Mouse (Mus musculus): ENCODE results near the gene Gm6164. TPM values are rescaled to one million over a fixed set of nuclear protein-coding genes. Genes with fewer than 3 reads are reported as not detected.
"Not testable (repeated sequence)": the region's sequence is repeated elsewhere in the genome, so short reads cannot be mapped to it uniquely, and the experiment has no call there.

The Gm6164 gene
- total RNA-seq (2015; ENCODE audit: low replicate concordance) (not detected in 2 replicates), total RNA-seq (2017; ENCODE audit: low replicate concordance) (not detected in 2 replicates)

DNA sequence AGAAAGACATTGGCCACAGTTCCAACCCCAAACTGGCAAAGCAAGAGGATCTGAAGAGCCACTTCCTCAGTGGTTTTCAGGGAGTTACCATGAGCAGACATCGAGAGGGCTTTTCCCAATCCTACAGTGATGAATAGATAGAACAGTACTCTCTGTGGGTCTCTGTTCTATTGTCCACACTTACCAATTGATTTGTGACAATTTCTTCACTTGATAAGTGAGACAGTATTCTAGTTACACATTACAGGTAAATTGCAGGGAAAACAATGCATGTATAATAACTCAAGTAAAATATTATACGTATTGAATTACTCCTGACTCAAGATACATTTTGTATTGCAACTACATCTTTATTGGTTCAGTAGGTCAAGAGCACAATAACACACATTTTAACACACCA, at the start of gene Gm6164:
Gene Gm6164, minus strand, starts transcription at position 101 of the 400 bp plus-strand sequence.
- ATAC-seq (replicated peaks; ENCODE audit: low FRiP score, poor library complexity, severe bottlenecking) = not testable (repeated sequence)

DNA sequence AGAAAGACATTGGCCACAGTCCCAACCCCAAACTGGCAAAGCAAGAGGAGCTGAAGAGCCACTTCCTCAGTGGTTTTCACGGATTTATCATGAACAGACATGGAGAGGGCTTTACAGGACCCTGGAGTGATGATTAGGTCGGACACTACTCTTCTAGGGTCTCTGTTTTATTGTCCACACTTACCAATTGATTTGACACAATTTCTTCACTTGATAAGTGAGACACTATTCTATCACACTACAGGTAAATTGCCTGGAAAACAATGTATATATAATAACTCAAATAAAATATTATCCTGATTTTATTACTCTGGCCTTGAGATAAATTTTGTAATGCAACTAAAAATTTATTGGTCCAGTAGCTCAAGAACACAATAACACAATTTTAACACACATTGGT, 28.3 kb upstream of the Gm6164 start, which contains the start of gene Gm4498:
Gene Gm4498, minus strand, starts transcription at position 101 of the 400 bp plus-strand sequence.
- ATAC-seq (replicated peaks; ENCODE audit: low FRiP score, poor library complexity, severe bottlenecking) = not testable (repeated sequence)

DNA sequence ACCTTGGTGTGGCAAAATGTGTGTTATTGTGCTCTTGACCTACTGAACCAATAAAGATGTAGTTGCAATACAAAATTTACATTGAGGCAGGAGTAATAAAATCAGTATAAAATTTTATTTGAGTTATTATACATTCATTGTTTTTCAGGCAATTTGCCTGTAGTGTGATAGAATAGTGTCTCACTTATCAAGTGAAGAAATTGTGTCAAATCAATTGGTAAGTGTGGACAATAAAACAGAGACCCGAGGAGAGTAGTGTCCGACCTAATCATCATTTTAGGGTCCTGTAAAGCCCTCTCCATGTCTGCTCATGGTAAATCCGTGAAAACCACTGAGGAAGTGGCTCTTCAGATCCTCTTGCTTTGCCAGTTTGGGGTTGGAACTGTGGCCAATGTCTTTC, 12.0 kb downstream of the Gm6164 start, which contains the start of gene Vmn1r95:
Gene Vmn1r95, plus strand, starts transcription at position 301 of the 400 bp plus-strand sequence.
- not testable (repeated sequence) for ATAC-seq (replicated peaks; ENCODE audit: low FRiP score, poor library complexity, severe bottlenecking)

DNA sequence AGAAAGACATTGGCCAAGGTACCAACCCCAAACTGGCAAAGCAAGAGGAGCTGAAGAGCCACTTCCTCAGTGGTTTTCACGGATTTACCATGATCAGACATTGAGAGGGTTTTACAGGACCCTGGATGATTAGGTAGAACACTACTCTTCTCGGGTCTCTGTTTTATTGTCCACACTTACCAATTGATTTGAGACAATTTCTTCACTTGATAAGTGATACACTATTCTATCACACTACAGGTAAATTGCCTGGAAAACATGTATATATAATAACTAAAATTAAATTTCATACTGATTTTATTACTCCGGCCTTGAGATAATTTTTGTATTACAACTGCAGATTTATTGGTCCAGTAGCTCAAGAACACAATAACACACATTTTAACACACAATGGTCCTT, 37.1 kb downstream of the Gm6164 start, which contains the start of gene Vmn1r94:
Gene Vmn1r94, minus strand, starts transcription at position 101 of the 400 bp plus-strand sequence.
- ATAC-seq (replicated peaks; ENCODE audit: low FRiP score, poor library complexity, severe bottlenecking) = not testable (repeated sequence)

Other genes with a start within 250 kb of the Gm6164 start
- gene Ceacam20, start 240.2 kb downstream of the Gm6164 start, total RNA-seq (2015; ENCODE audit: low replicate concordance) = not detected in 2 replicates
- gene Ceacam20, start 240.2 kb downstream of the Gm6164 start, total RNA-seq (2017; ENCODE audit: low replicate concordance) = not detected in 2 replicates
- not detected in 2 replicates for gene Nlrp9b, start 214.1 kb downstream of the Gm6164 start, total RNA-seq (2015; ENCODE audit: low replicate concordance)
- not detected in 2 replicates for gene Nlrp9b, start 214.1 kb downstream of the Gm6164 start, total RNA-seq (2017; ENCODE audit: low replicate concordance)
- gene Vmn1r91, start 105.9 kb downstream of the Gm6164 start, total RNA-seq (2015; ENCODE audit: low replicate concordance) = not detected in 2 replicates
- gene Vmn1r91, start 105.9 kb downstream of the Gm6164 start, total RNA-seq (2017; ENCODE audit: low replicate concordance) = not detected in 2 replicates
- not detected in 2 replicates for gene Gm16442, start 83.0 kb downstream of the Gm6164 start, total RNA-seq (2015; ENCODE audit: low replicate concordance)
- gene Gm16442, start 83.0 kb downstream of the Gm6164 start, total RNA-seq (2017; ENCODE audit: low replicate concordance) = not detected in 2 replicates
- gene Vmn1r93, start 66.5 kb downstream of the Gm6164 start, total RNA-seq (2015; ENCODE audit: low replicate concordance) = not detected in 2 replicates
- gene Vmn1r93, start 66.5 kb downstream of the Gm6164 start, total RNA-seq (2017; ENCODE audit: low replicate concordance) = not detected in 2 replicates
- gene Vmn1r94, start 37.2 kb downstream of the Gm6164 start, total RNA-seq (2015; ENCODE audit: low replicate concordance) = not detected in 2 replicates
- gene Vmn1r94, start 37.2 kb downstream of the Gm6164 start, total RNA-seq (2017; ENCODE audit: low replicate concordance) = not detected in 2 replicates
- not detected in 2 replicates for gene Vmn1r95, start 11.9 kb downstream of the Gm6164 start, total RNA-seq (2015; ENCODE audit: low replicate concordance)
- not detected in 2 replicates for gene Vmn1r95, start 11.9 kb downstream of the Gm6164 start, total RNA-seq (2017; ENCODE audit: low replicate concordance)
- gene Gm4498, start 28.2 kb upstream of the Gm6164 start, total RNA-seq (2015; ENCODE audit: low replicate concordance) = not detected in 2 replicates
- not detected in 2 replicates for gene Gm4498, start 28.2 kb upstream of the Gm6164 start, total RNA-seq (2017; ENCODE audit: low replicate concordance)
- not detected in 2 replicates for gene Gm5890, start 57.2 kb upstream of the Gm6164 start, total RNA-seq (2015; ENCODE audit: low replicate concordance)
- not detected in 2 replicates for gene Gm5890, start 57.2 kb upstream of the Gm6164 start, total RNA-seq (2017; ENCODE audit: low replicate concordance)
- not detected in 2 replicates for gene Gm4133, start 128.5 kb upstream of the Gm6164 start, total RNA-seq (2015; ENCODE audit: low replicate concordance)
- not detected in 2 replicates for gene Gm4133, start 128.5 kb upstream of the Gm6164 start, total RNA-seq (2017; ENCODE audit: low replicate concordance)
- not detected in 2 replicates for gene Gm5728, start 169.8 kb upstream of the Gm6164 start, total RNA-seq (2015; ENCODE audit: low replicate concordance)
- gene Gm5728, start 169.8 kb upstream of the Gm6164 start, total RNA-seq (2017; ENCODE audit: low replicate concordance) = not detected in 2 replicates
- not detected in 2 replicates for gene Vmn1r100, start 212.3 kb upstream of the Gm6164 start, total RNA-seq (2015; ENCODE audit: low replicate concordance)
- gene Vmn1r100, start 212.3 kb upstream of the Gm6164 start, total RNA-seq (2017; ENCODE audit: low replicate concordance) = not detected in 2 replicates
- not detected in 2 replicates for gene Vmn1r101, start 237.0 kb upstream of the Gm6164 start, total RNA-seq (2015; ENCODE audit: low replicate concordance)
- not detected in 2 replicates for gene Vmn1r101, start 237.0 kb upstream of the Gm6164 start, total RNA-seq (2017; ENCODE audit: low replicate concordance)

Data from erythroblast, adult 5-6 weeks (primary cell).